Mouse (Mus musculus) testis, adult 2 months (tissue): ENCODE measurements around the gene Cnga1.
A peak's percentile ranks its signal among the peaks of the same experiment; 100 is the strongest.

Experiments used
- CTCF ChIP-seq: fragments of 200-500 bp; IDR thresholded peaks from 2 replicates; pipeline ENCODE4 v1.5.1; 2012; ENCODE audit warnings: low read depth, mild to moderate bottlenecking, inconsistent platforms, low read length, moderate library complexity; ENCODE audit not compliant: control insufficient read depth, insufficient read depth, insufficient replicate concordance
- POLR2A ChIP-seq: fragments of 200-500 bp; IDR thresholded peaks from 2 replicates; pipeline ENCODE4 v1.6.1; 2012; ENCODE audit warnings: low read depth, mild to moderate bottlenecking, inconsistent platforms, low read length, moderate library complexity; ENCODE audit not compliant: control insufficient read depth

DNA sequence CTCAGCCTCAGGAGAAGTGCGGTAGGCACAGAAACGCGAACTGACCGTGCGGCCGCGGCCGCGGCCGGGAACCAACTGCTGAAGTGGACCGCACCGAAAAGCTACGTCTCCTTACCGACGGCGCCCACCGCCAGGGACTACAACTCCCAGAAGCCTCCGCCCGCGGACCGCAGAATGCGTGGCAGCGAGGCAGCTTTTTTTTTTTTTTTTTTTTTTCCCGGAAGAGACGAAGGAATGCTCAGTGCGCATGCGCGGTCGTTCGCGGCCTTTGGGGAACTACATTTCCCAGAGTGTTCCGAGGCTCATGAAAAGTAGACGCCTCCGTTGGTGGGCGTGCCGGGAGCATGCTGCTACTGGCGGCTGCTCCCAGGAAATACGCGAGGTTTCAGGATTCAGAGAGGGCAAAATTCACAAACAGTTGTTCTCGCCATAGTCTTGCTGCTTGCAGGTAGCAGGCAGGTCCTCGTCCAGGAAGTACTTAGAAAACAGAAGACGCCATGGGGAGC lies 84.5 kb downstream of the Cnga1 start, which contains the start of gene Nfxl1:
- TF ChIP-seq POLR2A (peak; percentile 82), CTCF (no peak)
